Mouse (Mus musculus) thymus, postnatal 4 days (tissue): ENCODE results near the gene Klhdc3.

Source experiments
- DNase-seq: peaks from one replicate; pipeline ENCODE4 v3.0.0; 2021

The Klhdc3 gene

DNA sequence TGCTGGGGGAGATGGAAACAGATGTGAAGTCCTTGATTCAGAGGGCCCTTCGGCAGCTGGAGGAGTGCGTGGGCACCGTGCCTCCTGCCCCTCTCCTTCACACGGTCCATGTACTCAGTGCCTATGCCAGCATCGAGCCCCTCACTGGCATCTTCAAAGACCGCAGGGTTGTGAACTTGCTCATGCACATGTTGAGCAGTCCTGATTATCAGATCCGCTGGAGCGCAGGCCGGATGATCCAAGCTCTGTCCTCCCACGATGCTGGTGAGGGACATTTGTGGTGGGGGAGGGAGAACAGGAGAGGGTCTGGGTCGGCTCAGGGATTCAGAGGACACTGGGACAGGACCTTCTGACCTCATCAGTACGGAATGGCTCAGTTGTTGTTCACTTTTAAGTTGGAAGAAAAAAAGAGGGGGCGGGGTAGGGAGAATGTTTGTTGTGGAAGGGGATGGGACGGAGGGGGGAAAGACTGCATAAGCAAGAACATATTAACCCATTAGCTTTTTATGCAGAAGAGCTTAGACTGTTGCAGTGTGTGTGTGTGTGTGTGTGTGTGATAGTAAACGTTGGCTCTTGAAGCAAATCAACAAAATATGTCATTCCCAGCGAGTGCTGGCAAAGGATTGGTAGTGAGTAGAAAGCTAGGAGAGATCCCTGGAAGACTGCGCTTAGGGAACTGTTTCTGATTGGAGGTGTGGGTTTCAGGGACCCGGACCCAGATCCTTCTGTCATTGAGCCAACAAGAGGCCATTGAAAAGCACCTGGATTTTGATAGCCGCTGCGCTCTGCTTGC is 28.8 kb downstream of the Klhdc3 start:
- DNase-seq, result no peak

- DNase-seq, result no peak
Observed at GRCm38 (mm10) chr17:46651292-46651691, 29.4 kb downstream of the Klhdc3 start.

- DNase-seq, result peak; percentile 95
Observed at GRCm38 (mm10) chr17:46650232-46651031, 30.3 kb downstream of the Klhdc3 start, which contains the start of gene Cul7. Gene Cul7 (plus strand): TSS chr17:46650337.

DNA sequence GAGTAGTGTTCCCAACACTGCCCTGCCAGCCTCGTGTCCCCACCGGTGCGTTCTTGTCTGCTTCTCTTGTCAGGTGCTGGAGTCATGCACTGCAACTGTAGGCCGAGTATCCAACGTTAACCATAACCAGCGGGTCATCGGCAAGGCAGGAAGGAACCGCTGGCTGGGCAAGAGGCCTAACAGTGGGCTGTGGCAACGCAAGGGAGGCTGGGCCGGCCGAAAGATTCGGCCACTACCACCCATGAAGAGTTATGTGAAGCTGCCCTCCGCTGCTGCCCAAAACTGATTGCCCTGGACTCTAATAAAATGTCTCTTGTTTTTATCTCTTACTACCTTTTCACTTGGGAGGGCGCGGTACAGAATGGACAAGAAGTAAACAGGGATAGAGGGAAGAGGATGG is 30.9 kb downstream of the Klhdc3 start:
- DNase-seq, result no peak

- DNase-seq, result no peak
Observed at GRCm38 (mm10) chr17:46648436-46648835, 32.3 kb downstream of the Klhdc3 start.

DNA sequence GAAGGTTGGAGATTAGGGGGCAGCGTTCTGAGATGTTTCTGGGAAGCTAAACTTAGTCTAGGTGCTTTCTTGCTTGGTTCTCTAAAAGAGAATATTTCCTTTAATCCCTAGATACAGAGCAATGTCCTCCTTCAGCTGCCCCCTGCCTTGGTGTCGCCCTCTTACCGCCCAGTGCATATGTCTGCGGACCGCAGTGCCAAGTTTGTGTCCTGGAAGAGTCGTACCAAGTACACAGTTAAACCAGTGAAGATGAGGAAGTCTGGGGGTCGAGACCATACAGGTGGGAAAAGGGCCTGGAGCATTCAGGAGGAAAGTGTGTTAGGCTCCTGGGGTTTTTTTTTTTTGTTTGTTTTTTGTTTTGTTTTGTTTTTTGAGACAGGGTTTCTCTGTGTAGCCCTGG is 33.4 kb downstream of the Klhdc3 start:
- DNase-seq, result no peak

- DNase-seq, result no peak
Observed at GRCm38 (mm10) chr17:46646322-46646662, 34.4 kb downstream of the Klhdc3 start.

DNA sequence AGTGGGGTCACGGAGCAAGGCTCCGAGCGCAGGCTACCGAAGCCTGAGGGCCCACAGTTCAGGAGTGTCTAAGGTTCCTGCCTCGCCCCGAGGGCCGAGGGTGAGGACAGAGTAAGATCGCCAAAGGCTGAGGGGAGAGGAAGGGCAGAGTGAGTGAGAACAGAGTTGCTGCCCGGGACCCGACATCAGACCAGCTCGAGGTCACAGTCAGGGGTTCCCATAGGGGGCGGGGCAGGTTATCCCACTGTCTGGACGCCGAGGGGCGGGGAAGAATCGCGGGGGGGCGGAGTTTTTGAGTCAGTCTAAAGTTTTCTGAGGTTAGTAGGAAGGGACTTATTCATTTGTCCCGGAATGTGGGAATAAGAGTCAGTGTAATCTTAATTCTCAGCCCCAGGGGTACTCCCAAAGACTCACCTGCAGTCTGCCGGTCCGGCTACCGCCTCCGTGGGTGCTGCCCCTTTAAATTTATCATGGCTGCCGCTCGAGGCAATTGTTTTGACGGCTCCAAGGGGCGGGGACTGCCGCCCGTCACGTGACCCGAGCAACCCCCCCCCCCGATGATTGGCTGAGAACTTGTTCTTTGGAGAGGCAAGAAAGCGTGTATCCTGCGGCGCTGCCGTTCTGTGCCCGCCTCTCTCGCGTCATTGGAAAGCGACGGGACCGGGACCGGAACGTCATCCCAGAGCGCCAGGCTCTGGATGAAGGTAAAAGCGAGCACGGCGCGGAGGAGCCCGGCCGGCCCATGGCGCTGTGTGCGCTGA is 35.0 kb downstream of the Klhdc3 start, which contains the start of the genes Klc4 and Mrpl2:
Gene Klc4 (minus strand): TSS at position 462 of the 761 bp plus-strand sequence.
Gene Mrpl2 (plus strand): TSS at position 669 of the 761 bp plus-strand sequence.
- DNase-seq, result peak; percentile 99

- DNase-seq, result no peak
Observed at GRCm38 (mm10) chr17:46644916-46645475, 35.7 kb downstream of the Klhdc3 start.

- no peak for DNase-seq
Observed at GRCm38 (mm10) chr17:46644152-46644805, 36.4 kb downstream of the Klhdc3 start.

- no peak for DNase-seq
Observed at GRCm38 (mm10) chr17:46642060-46642459, 38.7 kb downstream of the Klhdc3 start.

GRCm38 (mm10) chr17:46639929-46640328 is 40.8 kb downstream of the Klhdc3 start:
- no peak for DNase-seq

GRCm38 (mm10) chr17:46636831-46637523 is 43.7 kb downstream of the Klhdc3 start:
- DNase-seq, result peak; percentile 49

- DNase-seq, result peak; percentile 79
Observed at GRCm38 (mm10) chr17:46629685-46630441, 50.9 kb downstream of the Klhdc3 start.

- DNase-seq, result peak; percentile 93
Observed at GRCm38 (mm10) chr17:46628791-46629684, 51.7 kb downstream of the Klhdc3 start, which contains the start of gene Ptk7. Gene Ptk7 (minus strand): TSS chr17:46629504.

GRCm38 (mm10) chr17:46628471-46628790 is 52.3 kb downstream of the Klhdc3 start:
- DNase-seq, result no peak

GRCm38 (mm10) chr17:46627409-46627808 is 53.3 kb downstream of the Klhdc3 start:
- no peak for DNase-seq

- no peak for DNase-seq
Observed at GRCm38 (mm10) chr17:46624598-46624997, 56.1 kb downstream of the Klhdc3 start.
